Mouse (Mus musculus) stomach, embryonic 16.5 days (tissue): ENCODE data around the gene Zbtb8os. TPM values are rescaled to one million over a fixed set of nuclear protein-coding genes. Genes with fewer than 3 reads are reported as not detected.

ENCODE experiments used
- ATAC-seq: fragments of 200-750 bp; cut with Nextera tagmentation; 2 replicates; pipeline ENCODE4 v1.8.0; 2017; ENCODE audit warnings: moderate number of reproducible peaks, moderate TSS enrichment; ENCODE audit not compliant: insufficient read depth, low FRiP score
- H3K27ac ChIP-seq: fragments of 300-500 bp; sonication (generic); 2 replicates; pipeline ENCODE4 v1.5.1; 2014; ENCODE audit warnings: low read length
- H3K27me3 ChIP-seq: fragments of 300-500 bp; sonication (generic); 2 replicates; pipeline ENCODE4 v1.6.1; 2014; ENCODE audit warnings: low read length, control low read depth, mixed read lengths; ENCODE audit not compliant: control insufficient read depth, insufficient read depth
- H3K36me3 ChIP-seq: fragments of 300-500 bp; sonication (generic); 2 replicates; pipeline ENCODE4 v1.6.1; 2014; ENCODE audit warnings: low read length; ENCODE audit not compliant: control insufficient read depth, insufficient read depth
- H3K4me1 ChIP-seq: fragments of 300-500 bp; sonication (generic); 2 replicates; pipeline ENCODE4 v1.6.1; 2014; ENCODE audit warnings: low read length, control low read depth, mixed read lengths; ENCODE audit not compliant: control insufficient read depth, insufficient read depth
- H3K4me2 ChIP-seq: fragments of 300-500 bp; sonication (generic); 2 replicates; pipeline ENCODE4 v1.6.1; 2014; ENCODE audit warnings: low read depth, low read length, mixed read lengths
- H3K4me3 ChIP-seq: fragments of 300-500 bp; sonication (generic); replicated peaks from 2 replicates; pipeline ENCODE4 v1.5.1; 2014; ENCODE audit warnings: mild to moderate bottlenecking, low read length
- H3K9ac ChIP-seq: fragments of 300-500 bp; sonication (generic); 2 replicates; pipeline ENCODE4 v1.6.1; 2014; ENCODE audit warnings: low read length
- H3K9me3 ChIP-seq: fragments of 300-500 bp; sonication (generic); replicated peaks from 2 replicates; pipeline ENCODE4 v1.6.1; 2016; ENCODE audit warnings: low read length, control low read depth; ENCODE audit not compliant: control insufficient read depth
- WGBS: fragments of 180-500 bp; shearing (Covaris S2); extraction: QIAGEN DNeasy Blood & Tissue Kit; methylation state at CpG from one replicate; pipeline ENCODE4 v1.1.7; 2014; 5-methylcytosine and 5-hydroxymethylcytosine counted together
- polyA plus RNA-seq: library from polyadenylated mRNA; unstranded; fragments of >200 nt; fragmentation: Nextera tagmentation; extraction: Ambion mirVana; gene quantifications from 2 replicates; pipeline ENCODE4 v1.2.1, GENCODE M21; 2015

Zbtb8os gene
- polyA plus RNA-seq, 1 experiment from 2014 or later: 46.6 TPM

DNA sequence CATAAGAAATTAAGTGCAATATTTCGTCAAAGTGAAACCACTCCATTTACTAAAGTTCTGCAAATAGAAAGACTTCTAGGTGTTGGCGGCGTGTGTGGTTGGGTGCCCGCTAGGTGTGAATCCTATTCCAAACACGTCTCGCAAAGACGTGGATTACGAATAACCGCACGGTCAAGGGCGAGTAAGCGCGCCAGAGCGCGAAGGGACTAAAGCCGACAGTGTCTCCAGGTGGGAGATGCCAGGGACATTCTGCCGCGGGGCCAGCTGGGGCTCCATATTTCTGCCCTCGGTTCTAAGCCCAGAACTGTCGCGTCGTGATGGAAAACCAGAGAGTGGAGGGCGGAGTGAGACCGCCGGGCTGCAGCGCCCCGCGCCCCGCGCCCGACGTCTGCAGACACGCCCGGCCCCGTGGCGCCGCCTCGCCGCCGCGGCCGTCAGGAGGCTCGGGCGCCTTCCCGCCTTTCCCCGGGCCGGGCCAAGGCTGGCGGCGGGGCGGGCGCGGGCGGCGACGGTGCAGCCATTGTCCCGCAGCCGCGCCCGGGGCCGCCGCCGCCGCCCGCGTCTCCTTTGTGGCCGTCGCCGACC, 41.6 kb downstream of the Zbtb8os start:
- H3K9ac ChIP-seq: peak overlapping the region; percentile 95
- ATAC-seq: peak; percentile 76
- peak overlapping the region; percentile 79 for H3K4me3 ChIP-seq
- H3K27me3 ChIP-seq: no peaks in the 10 kb centered on the region
- H3K27ac ChIP-seq: peak overlapping the region; percentile 90
- peak overlapping the region; percentile 86 for H3K4me2 ChIP-seq
- peaks cover 13% of the 10 kb centered on the region; the same call in 1 of the 2 replicates for H3K4me1 ChIP-seq
- no peaks in the 10 kb centered on the region for H3K9me3 ChIP-seq
- under 1% methylated on average over 48 of the region's 68 CpGs for WGBS
- H3K36me3 ChIP-seq: no peaks in the 10 kb centered on the region

DNA sequence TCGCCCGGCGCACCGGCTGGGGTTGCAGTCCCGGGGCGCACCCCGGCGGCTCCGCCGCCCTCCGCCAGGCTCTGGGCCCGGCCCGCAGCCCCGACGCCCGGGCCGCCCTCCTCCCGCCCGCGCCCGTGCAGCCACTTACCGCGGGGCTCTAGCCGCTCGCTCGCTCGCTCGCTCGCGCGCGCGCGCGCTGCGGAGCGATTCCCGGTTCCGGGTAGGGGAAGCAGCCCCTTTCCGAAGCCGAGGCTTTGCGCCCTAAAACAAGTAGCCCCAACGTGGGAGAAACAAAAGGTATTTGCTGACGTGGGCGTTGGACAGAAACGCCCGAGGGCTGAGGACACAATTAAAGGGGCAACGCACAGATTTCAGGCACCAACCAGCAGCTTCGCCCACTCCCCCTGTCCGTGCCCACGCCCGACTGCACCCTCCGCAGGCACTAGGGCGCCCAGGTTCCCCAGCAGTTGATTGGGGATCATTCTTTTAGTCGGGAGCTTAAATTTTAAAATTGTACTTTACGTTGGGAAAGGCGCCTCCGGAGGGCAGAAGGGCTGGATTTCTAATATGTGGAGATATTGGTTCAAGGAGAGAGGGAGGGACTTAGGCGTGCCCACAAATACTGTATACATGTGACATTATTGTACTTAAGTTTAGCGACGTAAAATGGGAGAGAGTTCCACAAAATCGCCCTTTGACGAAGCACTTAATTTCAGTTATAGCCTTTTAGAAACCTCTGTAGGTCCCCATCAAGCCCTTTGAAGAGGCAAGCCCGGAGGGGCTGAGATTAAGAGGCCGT, 42.3 kb downstream of the Zbtb8os start, which contains the start of gene Zbtb8a:
TSS of gene Zbtb8a (minus strand) at position 516 of the 790 bp plus-strand sequence.
- peak within 1 kb of the TSS; percentile 86 for H3K4me2 ChIP-seq
- 1% methylated on average over 64 of the region's 65 CpGs for WGBS
- no peaks in the 10 kb centered on the region for H3K36me3 ChIP-seq
- H3K27me3 ChIP-seq: no peaks in the 10 kb centered on the region
- no peaks in the 10 kb centered on the region for H3K9me3 ChIP-seq
- H3K9ac ChIP-seq: peak within 1 kb of the TSS; percentile 95
- H3K4me1 ChIP-seq: peaks cover 13% of the 10 kb centered on the region; the same call in 1 of the 2 replicates
- ATAC-seq: peak; percentile 63; the same call in 1 of the 2 replicates
- peak within 1 kb of the TSS; percentile 90 for H3K27ac ChIP-seq
- H3K4me3 ChIP-seq: peak within 1 kb of the TSS; percentile 79

DNA sequence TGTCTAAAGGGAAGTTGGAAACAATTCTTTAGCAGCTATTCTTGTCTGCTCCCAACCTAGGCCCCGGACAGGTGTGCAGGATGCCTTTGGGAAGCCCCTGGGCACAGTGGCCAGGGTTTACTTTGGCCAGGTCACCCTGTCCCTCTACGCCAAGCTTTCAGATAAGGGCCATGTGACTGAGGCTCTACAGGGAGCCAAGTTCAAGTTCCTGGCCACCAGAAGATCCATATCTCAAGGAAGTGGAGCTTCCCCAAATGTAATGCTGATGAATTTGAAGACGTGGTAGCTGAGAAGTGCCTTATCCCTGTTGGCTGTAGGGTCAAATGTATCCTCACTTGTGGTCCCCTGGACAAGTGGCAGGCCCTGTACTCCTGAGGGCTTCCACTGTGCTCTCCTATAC, 44.3 kb downstream of the Zbtb8os start:
- Histone ChIP-seq H3K36me3 (no peaks in the 10 kb centered on the region), H3K27ac (no peak overlapping the region), H3K9ac (no peak overlapping the region), H3K4me3 (no peak overlapping the region), H3K27me3 (no peaks in the 10 kb centered on the region), H3K4me2 (no peak overlapping the region), H3K4me1 (peaks cover 14% of the 10 kb centered on the region; the same call in 1 of the 2 replicates), H3K9me3 (no peaks in the 10 kb centered on the region)
- ATAC-seq: no peak
- 76% methylated on average over 3 of the region's 3 CpGs for WGBS

DNA sequence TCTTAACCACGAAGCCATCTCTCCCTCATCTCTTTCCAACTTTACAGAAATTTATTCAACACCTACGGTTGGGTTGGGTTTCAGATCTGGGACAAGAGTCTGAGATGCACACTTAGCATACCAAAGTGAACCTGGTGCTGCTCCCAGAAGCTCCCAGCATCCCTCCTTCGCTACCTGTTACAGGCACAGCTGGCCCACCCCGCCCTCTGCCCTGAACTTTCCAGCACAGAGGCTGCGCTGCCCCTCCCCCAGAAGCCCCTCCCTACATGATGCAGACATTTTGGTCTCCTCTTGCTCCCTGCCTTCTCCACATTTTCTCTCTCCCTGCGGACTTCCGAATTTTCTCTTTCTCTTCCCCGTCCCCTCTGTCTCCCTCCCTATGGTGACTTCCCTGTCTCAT, 45.7 kb downstream of the Zbtb8os start:
- 74% methylated on average over 8 of the region's 8 CpGs for WGBS
- Histone ChIP-seq H3K27ac (no peak overlapping the region), H3K27me3 (no peaks in the 10 kb centered on the region), H3K9ac (no peak overlapping the region), H3K9me3 (no peaks in the 10 kb centered on the region), H3K4me2 (no peak overlapping the region), H3K4me3 (no peak overlapping the region), H3K4me1 (peaks cover 9% of the 10 kb centered on the region; the same call in 1 of the 2 replicates), H3K36me3 (no peaks in the 10 kb centered on the region)
- ATAC-seq: no peak

DNA sequence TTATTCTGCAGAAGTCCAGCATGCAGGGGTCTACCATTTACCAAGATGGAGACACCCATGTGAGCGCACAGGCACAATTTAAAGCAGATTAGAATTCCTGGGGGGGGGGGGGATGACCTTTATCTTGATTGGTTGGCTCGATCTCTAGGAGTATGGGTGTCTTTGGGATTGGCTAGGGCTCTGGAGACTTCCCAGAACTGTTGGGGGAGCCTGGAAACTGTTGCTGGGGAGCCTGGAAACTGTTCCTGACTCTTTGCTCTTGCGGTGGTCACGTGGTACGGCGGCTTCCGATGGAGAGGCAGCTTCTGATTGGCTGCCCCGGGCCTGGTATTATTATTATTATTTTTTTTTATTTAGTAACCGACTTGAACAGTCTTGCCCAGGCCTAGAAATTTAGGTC, 46.5 kb downstream of the Zbtb8os start:
- H3K4me2 ChIP-seq: no peak overlapping the region
- H3K27me3 ChIP-seq: no peaks in the 10 kb centered on the region
- 94% methylated on average over 9 of the region's 9 CpGs for WGBS
- 0 out of 2 replicates have a peak, but pooled peaks cover 7% of the 10 kb centered on the region for H3K4me1 ChIP-seq
- no peaks in the 10 kb centered on the region for H3K36me3 ChIP-seq
- H3K9ac ChIP-seq: no peak overlapping the region
- H3K4me3 ChIP-seq: no peak overlapping the region
- no peak overlapping the region for H3K27ac ChIP-seq
- no peaks in the 10 kb centered on the region for H3K9me3 ChIP-seq
- no peak for ATAC-seq

DNA sequence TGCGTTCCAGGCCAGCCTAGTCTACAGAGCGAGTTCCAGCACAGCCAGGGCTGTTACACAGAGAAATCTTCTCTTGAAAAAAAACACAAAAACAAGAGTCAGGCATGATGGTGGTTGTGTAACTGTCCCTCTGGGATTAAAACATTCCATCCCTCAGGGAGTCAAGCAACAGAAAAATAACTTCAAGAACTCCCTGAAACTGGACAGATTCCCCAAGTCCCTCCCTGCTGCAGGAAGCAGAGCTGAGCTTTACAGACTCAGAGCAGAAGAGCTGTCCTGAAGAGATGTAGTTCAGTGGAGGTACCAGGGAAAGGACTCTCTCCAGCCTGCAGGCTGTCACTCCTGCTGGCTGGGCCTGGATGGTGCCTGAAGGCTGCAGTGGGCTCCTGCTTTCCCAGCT, 47.0 kb downstream of the Zbtb8os start:
- Histone ChIP-seq H3K4me3 (no peak overlapping the region), H3K4me1 (0 out of 2 replicates have a peak, but pooled peaks cover 7% of the 10 kb centered on the region), H3K9ac (no peak overlapping the region), H3K27me3 (no peaks in the 10 kb centered on the region), H3K4me2 (no peak overlapping the region), H3K27ac (no peak overlapping the region), H3K36me3 (no peaks in the 10 kb centered on the region), H3K9me3 (no peaks in the 10 kb centered on the region)
- 91% methylated on average over 2 of the region's 2 CpGs for WGBS
- ATAC-seq: no peak

DNA sequence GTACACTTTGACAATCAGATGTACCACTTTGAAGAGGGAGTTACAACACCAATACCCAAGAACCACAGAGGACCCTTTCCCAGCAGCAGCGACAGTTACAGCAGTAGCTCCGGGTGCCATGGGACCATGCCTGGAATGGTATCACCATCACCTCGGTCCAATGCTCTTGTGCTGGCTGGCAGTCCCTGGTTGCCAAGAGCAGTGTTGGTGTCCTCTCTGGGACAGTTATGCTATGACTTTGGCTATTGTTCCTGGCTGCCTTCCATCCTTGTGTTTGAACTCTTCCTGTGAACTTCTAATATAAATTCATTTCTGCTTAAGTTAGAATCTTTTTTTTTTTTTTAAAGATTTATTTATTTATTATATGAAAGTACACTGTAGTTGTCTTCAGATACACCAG, 48.1 kb downstream of the Zbtb8os start:
- Histone ChIP-seq H3K27me3 (no peaks in the 10 kb centered on the region), H3K4me2 (no peak overlapping the region), H3K36me3 (no peaks in the 10 kb centered on the region), H3K9ac (no peak overlapping the region), H3K4me1 (0 out of 2 replicates have a peak, but pooled peaks cover 7% of the 10 kb centered on the region), H3K27ac (no peak overlapping the region), H3K9me3 (no peaks in the 10 kb centered on the region), H3K4me3 (no peak overlapping the region)
- ATAC-seq: no peak
- 87% methylated on average over 3 of the region's 3 CpGs for WGBS

DNA sequence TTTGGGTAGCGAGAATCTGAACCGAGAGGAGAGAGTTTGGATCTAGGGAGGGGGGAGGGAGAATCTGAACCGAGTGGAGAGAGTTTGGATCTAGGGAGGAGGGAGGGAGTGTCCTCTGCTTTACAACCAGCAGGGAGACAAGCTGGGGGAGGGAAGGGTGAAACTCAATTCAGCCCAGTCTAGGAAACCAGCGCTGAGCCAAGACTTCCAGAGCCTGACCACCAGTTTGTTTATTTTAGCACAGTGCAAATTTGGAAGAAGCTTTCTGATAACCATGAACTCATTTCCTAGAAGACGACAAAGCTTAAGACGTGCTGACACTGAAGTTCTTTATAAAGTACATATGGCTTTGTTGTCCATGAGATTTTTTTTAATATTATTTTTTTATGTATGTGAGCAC, 48.9 kb downstream of the Zbtb8os start:
- peak overlapping the region; percentile 28 for H3K4me2 ChIP-seq
- H3K4me3 ChIP-seq: no peak overlapping the region
- H3K4me1 ChIP-seq: 0 out of 2 replicates have a peak, but pooled peaks cover 7% of the 10 kb centered on the region
- 11% methylated on average over 6 of the region's 6 CpGs for WGBS
- H3K27me3 ChIP-seq: no peaks in the 10 kb centered on the region
- H3K27ac ChIP-seq: peak overlapping the region; percentile 82
- H3K9me3 ChIP-seq: no peaks in the 10 kb centered on the region
- H3K9ac ChIP-seq: 0 out of 2 replicates have a peak overlapping the region, but pooled peaks have one; percentile 7
- no peaks in the 10 kb centered on the region for H3K36me3 ChIP-seq
- ATAC-seq: peak; percentile 89; the same call in 1 of the 2 replicates

DNA sequence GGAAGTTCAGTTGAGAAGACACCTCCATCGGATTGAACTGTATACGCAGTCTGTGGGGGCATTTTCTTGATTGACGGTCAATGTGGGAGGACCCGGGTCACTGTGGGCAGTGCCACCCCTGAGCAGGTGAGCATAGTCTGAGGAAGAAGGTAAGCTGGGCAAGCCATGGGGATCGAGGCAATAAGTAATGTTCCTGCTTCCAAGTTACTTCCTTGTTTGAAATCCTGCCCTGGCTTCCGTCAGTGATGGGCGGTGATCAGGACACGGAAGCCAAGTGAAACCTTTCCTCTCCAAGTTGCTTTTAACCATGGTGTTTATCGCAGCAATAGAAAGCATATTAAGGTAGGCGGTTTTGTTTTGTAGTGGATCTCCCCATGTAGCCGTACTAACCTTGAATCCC, 50.2 kb downstream of the Zbtb8os start:
- H3K27ac ChIP-seq: no peak overlapping the region
- 81% methylated on average over 11 of the region's 11 CpGs for whole genome bisulfite sequencing
- no peak for ATAC-seq
- no peak overlapping the region for H3K4me3 ChIP-seq
- H3K4me2 ChIP-seq: no peak overlapping the region
- H3K9ac ChIP-seq: no peak overlapping the region
- H3K9me3 ChIP-seq: no peaks in the 10 kb centered on the region
- 0 out of 2 replicates have a peak, but pooled peaks cover 7% of the 10 kb centered on the region for H3K4me1 ChIP-seq
- H3K36me3 ChIP-seq: no peaks in the 10 kb centered on the region
- no peaks in the 10 kb centered on the region for H3K27me3 ChIP-seq
